Mouse (Mus musculus): ENCODE results near the gene Gm11084.
"Not testable (repeated sequence)": the region's sequence is repeated elsewhere in the genome, so short reads cannot be mapped to it uniquely, and the experiment has no call there.

The Gm11084 gene

GRCm38 (mm10) chr2:72995346-72996097 lies 9.0 kb upstream of the Gm11084 start:
- peak; percentile 91 for ATAC-seq (ENCODE audit: low TSS enrichment)

- no peak for ATAC-seq (ENCODE audit: low TSS enrichment)
Measured at GRCm38 (mm10) chr2:72994165-72994564, 7.6 kb upstream of the Gm11084 start.

- ATAC-seq (ENCODE audit: low TSS enrichment), result no peak
Measured at GRCm38 (mm10) chr2:72992497-72992896, 6.0 kb upstream of the Gm11084 start.

- not testable (repeated sequence) for ATAC-seq (ENCODE audit: low TSS enrichment)
Measured at GRCm38 (mm10) chr2:72988945-72989344, 2.4 kb upstream of the Gm11084 start.

- ATAC-seq (ENCODE audit: low TSS enrichment), result no peak
Measured at GRCm38 (mm10) chr2:72985516-72985915, 1.0 kb downstream of the Gm11084 start.

- ATAC-seq (ENCODE audit: low TSS enrichment), result no peak
Measured at GRCm38 (mm10) chr2:72984806-72985205, 1.7 kb downstream of the Gm11084 start.

GRCm38 (mm10) chr2:72983211-72983610 lies 3.3 kb downstream of the Gm11084 start:
- no peak for ATAC-seq (ENCODE audit: low TSS enrichment)

GRCm38 (mm10) chr2:72982110-72982785 lies 4.3 kb downstream of the Gm11084 start:
- ATAC-seq (ENCODE audit: low TSS enrichment), result no peak

GRCm38 (mm10) chr2:72981441-72982109 lies 4.9 kb downstream of the Gm11084 start:
- no peak for ATAC-seq (ENCODE audit: low TSS enrichment)

GRCm38 (mm10) chr2:72981075-72981420 lies 5.5 kb downstream of the Gm11084 start:
- ATAC-seq (ENCODE audit: low TSS enrichment), result no peak

GRCm38 (mm10) chr2:72980337-72981074 lies 6.0 kb downstream of the Gm11084 start, which contains the start of gene Sp3:
Gene Sp3, minus strand, starts transcription at chr2:72980446.
- ATAC-seq (ENCODE audit: low TSS enrichment), result peak; percentile 91

- peak; percentile 64 for ATAC-seq (ENCODE audit: low TSS enrichment)
Measured at GRCm38 (mm10) chr2:72979659-72980071, 6.9 kb downstream of the Gm11084 start.

- ATAC-seq (ENCODE audit: low TSS enrichment), result peak; percentile 60
Measured at GRCm38 (mm10) chr2:72978901-72979658, 7.4 kb downstream of the Gm11084 start.

GRCm38 (mm10) chr2:72978473-72978872 lies 8.0 kb downstream of the Gm11084 start:
- ATAC-seq (ENCODE audit: low TSS enrichment), result peak; percentile 8; the same call in 1 of the 2 replicates

- no peak for ATAC-seq (ENCODE audit: low TSS enrichment)
Measured at GRCm38 (mm10) chr2:72977272-72977671, 9.2 kb downstream of the Gm11084 start.

GRCm38 (mm10) chr2:72976036-72976435 lies 10.5 kb downstream of the Gm11084 start:
- ATAC-seq (ENCODE audit: low TSS enrichment), result no peak

- ATAC-seq (ENCODE audit: low TSS enrichment), result no peak
Measured at GRCm38 (mm10) chr2:72970831-72971230, 15.7 kb downstream of the Gm11084 start.

- no peak for ATAC-seq (ENCODE audit: low TSS enrichment)
Measured at GRCm38 (mm10) chr2:72970302-72970701, 16.2 kb downstream of the Gm11084 start.

- ATAC-seq (ENCODE audit: low TSS enrichment), result no peak
Measured at GRCm38 (mm10) chr2:72968536-72968935, 18.0 kb downstream of the Gm11084 start.

GRCm38 (mm10) chr2:72965450-72965849 lies 21.1 kb downstream of the Gm11084 start:
- ATAC-seq (ENCODE audit: low TSS enrichment), result no peak

GRCm38 (mm10) chr2:72956415-72956814 lies 30.1 kb downstream of the Gm11084 start:
- no peak for ATAC-seq (ENCODE audit: low TSS enrichment)
